Mouse (Mus musculus): ENCODE results near the gene Fyn.

DNA sequence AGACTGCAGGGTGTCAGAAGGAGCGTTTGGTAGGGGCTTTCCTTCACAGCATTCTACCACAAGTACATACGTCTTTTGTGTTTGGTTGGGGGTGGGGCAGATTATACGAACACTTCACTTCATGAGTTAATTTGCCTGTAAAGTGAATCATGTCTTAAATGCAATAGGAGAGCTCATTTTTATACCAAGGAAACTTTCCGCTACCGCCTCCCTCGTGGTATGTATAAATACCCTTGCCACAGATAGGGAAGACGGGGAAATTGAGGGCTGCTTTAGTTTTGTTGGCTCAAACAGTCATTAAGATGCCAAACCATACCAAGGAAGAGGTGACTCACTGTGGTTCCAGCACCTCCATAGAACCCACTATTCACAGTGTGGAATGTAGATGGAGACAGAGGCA lies 137.0 kb downstream of the Fyn start:
- no peak for TF ChIP-seq CTCF (IDR thresholded peaks at IDR 0.05; ENCODE audit: insufficient read depth, low read length)
- no peak for TF ChIP-seq POLR2A (IDR thresholded peaks at IDR 0.05; ENCODE audit: borderline replicate concordance, extremely low read depth, low read depth, low read length)

Measured in lung, adult 2 months (tissue).